Mouse (Mus musculus) MEL (cell line): ENCODE data around the gene Prrxl1.

Source experiments
- CTCF ChIP-seq, 3 experiments: IDR thresholded peaks in 2 of 3; conservative IDR thresholded peaks in 1 of 3; 2 replicates each; pipeline ENCODE4 v1.5.1; 2011 to 2012; ENCODE audit warnings: low read length in 3 of 3, low read depth in 2 of 3, mild to moderate bottlenecking in 2 of 3, improper control_type of control experiment in 1 of 3, inconsistent platforms in 1 of 3, mixed read lengths in 1 of 3, moderate library complexity in 1 of 3; ENCODE audit not compliant: control insufficient read depth in 1 of 3, insufficient read depth in 1 of 3, poor library complexity in 1 of 3, severe bottlenecking in 1 of 3
- ELF1 ChIP-seq: IDR thresholded peaks from 2 replicates; pipeline ENCODE4 v1.6.1; 2014; ENCODE audit warnings: low read depth, mild to moderate bottlenecking, inconsistent platforms, low read length, improper control_type of control experiment, moderate library complexity
- EP300 ChIP-seq, 2 experiments: IDR thresholded peaks; 2 replicates each; pipeline ENCODE4 v1.6.1; 2011; ENCODE audit warnings: improper control_type of control experiment in 2 of 2, low read length in 2 of 2, low read depth in 1 of 2, mild to moderate bottlenecking in 1 of 2
- GATA1 ChIP-seq: IDR thresholded peaks from 2 replicates; pipeline ENCODE4 v1.6.1; 2011; ENCODE audit warnings: low read depth, low read length, improper control_type of control experiment
- KAT2A ChIP-seq: conservative IDR thresholded peaks from 2 replicates; pipeline ENCODE4 v1.6.1; 2012; ENCODE audit warnings: low read depth, low read length, improper control_type of control experiment, inconsistent platforms
- MAX ChIP-seq: IDR thresholded peaks from 2 replicates; pipeline ENCODE4 v1.6.1; 2011; ENCODE audit warnings: low read length, improper control_type of control experiment
- MXI1 ChIP-seq: IDR thresholded peaks from 2 replicates; pipeline ENCODE4 v1.6.1; 2011; ENCODE audit warnings: mild to moderate bottlenecking, low read depth, low read length, improper control_type of control experiment
- MYC ChIP-seq: IDR thresholded peaks from 2 replicates; pipeline ENCODE4 v1.6.1; 2011; ENCODE audit warnings: low read depth, mild to moderate bottlenecking, low read length, improper control_type of control experiment, moderate library complexity
- NRF1 ChIP-seq: IDR thresholded peaks from 2 replicates; pipeline ENCODE4 v1.6.1; 2014; ENCODE audit warnings: low read depth, mild to moderate bottlenecking, inconsistent platforms, low read length, improper control_type of control experiment, moderate library complexity; ENCODE audit not compliant: poor library complexity, insufficient read depth, severe bottlenecking
- ZNF384 ChIP-seq: IDR thresholded peaks from 2 replicates; pipeline ENCODE4 v1.6.1; 2012; ENCODE audit warnings: low read depth, mild to moderate bottlenecking, inconsistent platforms, low read length, improper control_type of control experiment

GRCm38 (mm10) chr14:32624245-32624644 is 25.0 kb downstream of the Prrxl1 start:
- no peak for TF ChIP-seq CTCF (IDR thresholded peaks at IDR 0.05 in 2 of 3, conservative IDR thresholded peaks at IDR 0.05 in 1 of 3; ENCODE audit: control insufficient read depth in 1 of 3, insufficient read depth in 1 of 3, low read depth in 2 of 3, low read length in 3 of 3, poor library complexity in 1 of 3, severe bottlenecking in 1 of 3)
- no peak for TF ChIP-seq MYC
- TF ChIP-seq MAX, result no peak
- no peak for TF ChIP-seq ELF1
- no peak for TF ChIP-seq EP300 (IDR thresholded peaks at IDR 0.05; ENCODE audit: low read depth in 1 of 2, low read length in 2 of 2)
- TF ChIP-seq KAT2A, result no peak
- TF ChIP-seq NRF1, result no peak
- TF ChIP-seq MXI1, result no peak
- TF ChIP-seq GATA1, result no peak
- no peak for TF ChIP-seq ZNF384
